In the genomic region with DNA sequence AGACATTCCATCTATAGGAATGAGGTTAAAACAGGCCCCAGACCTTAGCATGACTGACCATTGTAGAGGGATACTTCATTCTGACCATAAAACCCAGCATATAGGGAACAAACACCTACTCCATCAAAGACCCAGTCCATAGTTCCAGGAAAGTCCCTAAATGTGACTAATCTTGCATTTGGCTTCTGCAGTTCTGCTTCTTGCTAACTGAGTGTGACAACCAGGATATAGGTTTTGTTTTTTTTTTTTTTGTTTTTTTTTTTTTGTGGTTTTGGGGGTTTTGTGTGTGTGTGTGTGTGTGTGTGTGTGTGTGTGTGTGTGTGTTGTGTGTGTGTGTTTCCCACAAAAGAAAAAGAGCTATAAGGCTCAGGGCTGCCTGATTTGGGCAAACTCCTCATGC, we compare ENCODE assay signal across 16 mouse cellular contexts.
"Had no signal": no experiment of that assay in that cellular context is flagged by ENCODE, and none has a peak within 500 bp of the region (broad histone marks: within the 10 kb centered on the region; RNA-seq: fewer than 3 reads in every experiment).

No protein-coding gene starts in this region.

- ATAC-seq: lung, postnatal 0 days; midbrain, embryonic 15.5 days had no signal

- H3K36me3 ChIP-seq: limb, embryonic 12.5 days; midbrain, embryonic 15.5 days had no signal

- H3K27me3 ChIP-seq: limb, embryonic 12.5 days; megakaryocyte, embryonic 14.5 days; midbrain, embryonic 15.5 days had no signal

- H3K9ac ChIP-seq: limb, embryonic 12.5 days; liver, embryonic 14.5 days; midbrain, embryonic 15.5 days had no signal

- DNase-seq: kidney, adult 8-10 months; kidney, postnatal 25 days; layer of hippocampus, adult 9-11 months; layer of hippocampus, postnatal 36 days; liver; lung, adult 18-20 months; right cerebral cortex, adult 18-20 months; right cerebral cortex, postnatal 25 days; thymus, postnatal 4 days had no signal

- H3K9me3 ChIP-seq: midbrain, embryonic 15.5 days had no signal

- H3K4me1 ChIP-seq: limb, embryonic 12.5 days had no signal

- H3K27ac ChIP-seq: limb, embryonic 12.5 days; liver, embryonic 14.5 days; midbrain, embryonic 15.5 days; stomach, postnatal 0 days had no signal

- H3K4me2 ChIP-seq: limb, embryonic 12.5 days; midbrain, embryonic 11.5 days; midbrain, embryonic 15.5 days had no signal

- H3K4me3 ChIP-seq: limb, embryonic 12.5 days; megakaryocyte, embryonic 14.5 days; midbrain, embryonic 15.5 days had no signal
